Mouse (Mus musculus) layer of hippocampus, postnatal 25 days (tissue): ENCODE results near the gene Ppp4r4. TPM values are rescaled to one million over a fixed set of nuclear protein-coding genes. Genes with fewer than 3 reads are reported as not detected.
"Not testable (repeated sequence)": the region's sequence is repeated elsewhere in the genome, so short reads cannot be mapped to it uniquely, and the experiment has no call there.

Experiments
- DNase-seq, 2 experiments: peaks; one replicate each; pipeline ENCODE4 v3.0.0; 2022; ENCODE audit warnings: mixed read lengths in 2 of 2, low spot score in 1 of 2; ENCODE audit errors: extremely low spot score in 1 of 2
- total RNA-seq, 2 experiments: library from RNA; stranded (reverse); gene quantifications; 2 replicates each; pipeline ENCODE4 v1.2.3; 2021

The Ppp4r4 gene
- total RNA-seq, 2 experiments from 2014 or later = 43.6 to 47.9 TPM

DNA sequence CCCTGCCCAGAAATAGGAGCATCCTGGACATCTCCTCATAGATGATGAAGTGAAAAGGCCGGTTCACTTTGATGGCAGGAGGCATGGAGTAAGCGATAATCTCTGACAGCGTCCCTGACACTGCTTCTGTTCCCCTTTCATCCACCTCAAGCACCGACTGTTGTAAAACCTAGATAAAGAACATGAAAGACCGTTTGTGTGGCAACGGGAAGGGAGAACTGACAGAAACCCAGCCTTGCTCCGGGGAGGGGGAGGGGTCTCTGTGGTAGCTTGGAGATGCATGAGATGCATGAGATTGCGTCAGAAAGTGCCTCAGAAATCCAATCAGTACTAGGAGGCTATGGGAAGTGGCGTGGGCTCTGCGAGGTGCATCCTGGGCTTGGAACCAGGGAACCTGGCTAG is 84.8 kb downstream of the Ppp4r4 start:
- no peak for DNase-seq

GRCm38 (mm10) chr12:103631203-103631612 is 99.1 kb downstream of the Ppp4r4 start, which contains the start of gene Serpina10:
Gene Serpina10, minus strand, starts transcription at chr12:103631444.
- no peak for DNase-seq

GRCm38 (mm10) chr12:103634430-103634829 is 102.3 kb downstream of the Ppp4r4 start:
- DNase-seq = no peak

GRCm38 (mm10) chr12:103635846-103636245 is 103.8 kb downstream of the Ppp4r4 start:
- no peak for DNase-seq

GRCm38 (mm10) chr12:103643336-103643735 is 111.3 kb downstream of the Ppp4r4 start:
- peak; percentile 82 to 99 for DNase-seq

DNA sequence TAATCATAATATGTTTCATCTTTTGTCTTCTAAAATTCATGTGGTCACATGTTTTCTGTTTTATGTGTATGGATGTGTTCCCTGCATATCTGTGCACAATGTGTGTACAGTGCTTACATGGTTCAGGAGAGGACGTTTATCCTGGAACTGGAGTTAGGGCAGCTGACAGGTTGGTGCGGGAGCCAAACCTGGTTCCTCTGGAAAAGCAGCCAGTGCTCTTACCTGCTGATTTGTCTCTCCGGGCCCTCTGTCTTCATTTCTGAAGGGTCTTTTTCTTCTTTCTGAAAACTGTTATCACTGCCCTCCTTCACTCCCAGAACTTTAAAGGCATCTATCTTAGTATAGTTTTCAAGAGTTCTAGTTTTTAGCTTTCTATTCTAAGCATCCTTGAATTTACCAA is 111.7 kb downstream of the Ppp4r4 start:
- DNase-seq = no peak

DNA sequence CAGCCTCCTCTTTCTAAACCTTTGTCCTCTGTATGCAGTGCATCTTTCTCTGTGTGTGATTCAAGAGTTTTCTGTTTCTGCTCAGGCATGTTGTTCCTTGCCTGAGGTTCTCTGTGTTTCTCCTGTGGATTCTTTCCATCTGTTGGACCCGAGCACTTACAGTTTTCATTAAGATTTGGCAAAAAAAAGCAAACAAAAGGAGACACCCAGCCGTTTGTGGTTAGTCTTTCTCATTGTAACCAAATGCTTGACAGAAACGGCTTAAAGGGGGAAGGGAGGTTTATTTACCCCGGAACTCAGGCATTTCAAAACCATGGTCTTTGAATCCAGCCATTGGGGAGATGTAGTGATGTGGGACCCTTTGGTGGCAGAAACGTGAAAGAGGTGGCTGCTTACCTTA is 112.5 kb downstream of the Ppp4r4 start:
- DNase-seq = no peak

GRCm38 (mm10) chr12:103646314-103646713 is 114.2 kb downstream of the Ppp4r4 start:
- DNase-seq = no peak

DNA sequence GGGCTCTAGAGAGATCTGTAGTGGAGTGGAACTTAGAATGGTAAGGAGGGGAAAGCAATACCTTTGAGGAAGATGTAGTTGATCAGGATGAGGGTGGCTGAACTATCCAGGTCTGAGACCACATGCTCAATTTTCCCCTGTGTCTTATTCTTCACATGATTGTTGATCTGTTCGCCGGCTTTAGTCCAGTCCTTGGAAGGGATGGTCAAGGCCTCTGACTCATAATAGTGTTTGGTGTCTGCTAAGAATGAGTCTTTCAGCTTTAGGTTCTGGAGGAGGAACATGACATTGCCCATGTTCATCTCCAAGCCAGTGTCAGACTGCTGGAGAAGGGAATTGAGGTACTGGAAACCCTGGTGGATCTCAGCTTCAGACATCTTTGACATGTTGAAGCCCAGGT is 121.8 kb downstream of the Ppp4r4 start:
- DNase-seq = no peak

- no peak for DNase-seq
Measured at GRCm38 (mm10) chr12:103655123-103656044, 123.3 kb downstream of the Ppp4r4 start.

DNA sequence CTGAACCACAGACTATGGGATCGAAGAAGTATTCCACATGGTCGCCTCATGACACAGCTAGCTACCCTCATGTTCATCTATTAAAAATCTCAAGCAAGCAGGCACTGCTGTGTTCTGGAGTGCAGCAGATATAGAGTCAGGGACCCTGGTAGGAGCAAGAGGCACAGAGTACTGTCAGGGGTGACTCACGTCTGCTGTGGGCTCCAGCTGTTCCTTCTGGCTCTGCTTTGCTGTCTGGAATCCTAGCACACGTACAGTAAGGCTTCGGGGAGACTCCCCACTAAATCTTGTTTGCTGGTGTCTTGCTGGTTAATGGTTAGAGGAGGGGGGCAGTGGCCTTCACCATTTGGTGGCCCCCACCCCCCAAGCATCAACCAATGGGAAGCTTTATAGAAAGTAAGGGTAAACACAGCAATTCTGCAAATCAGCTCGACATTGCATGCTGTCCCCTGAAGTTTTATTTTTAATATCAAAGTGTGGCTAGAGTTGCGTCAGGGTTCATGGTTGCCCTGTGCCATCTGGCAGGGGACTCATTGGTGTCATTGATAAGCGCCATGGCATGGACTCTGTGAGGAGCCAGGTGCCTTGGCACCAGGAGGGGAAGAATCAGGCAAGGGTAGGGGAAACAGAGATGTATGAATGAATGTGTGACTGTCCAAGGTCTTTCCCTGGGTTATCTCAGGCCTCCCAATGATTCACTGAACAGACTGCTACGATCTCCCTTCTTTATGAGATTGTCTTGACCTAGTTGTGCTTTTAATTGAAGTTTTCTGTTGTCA is 125.0 kb downstream of the Ppp4r4 start, which contains the start of gene Serpina6:
Serpina6 (minus strand) TSS at position 365 of the 779 bp plus-strand sequence.
- no peak for DNase-seq

- DNase-seq = no peak
Measured at GRCm38 (mm10) chr12:103657991-103658390, 125.9 kb downstream of the Ppp4r4 start.

- no peak for DNase-seq
Measured at GRCm38 (mm10) chr12:103659171-103659570, 127.1 kb downstream of the Ppp4r4 start.

DNA sequence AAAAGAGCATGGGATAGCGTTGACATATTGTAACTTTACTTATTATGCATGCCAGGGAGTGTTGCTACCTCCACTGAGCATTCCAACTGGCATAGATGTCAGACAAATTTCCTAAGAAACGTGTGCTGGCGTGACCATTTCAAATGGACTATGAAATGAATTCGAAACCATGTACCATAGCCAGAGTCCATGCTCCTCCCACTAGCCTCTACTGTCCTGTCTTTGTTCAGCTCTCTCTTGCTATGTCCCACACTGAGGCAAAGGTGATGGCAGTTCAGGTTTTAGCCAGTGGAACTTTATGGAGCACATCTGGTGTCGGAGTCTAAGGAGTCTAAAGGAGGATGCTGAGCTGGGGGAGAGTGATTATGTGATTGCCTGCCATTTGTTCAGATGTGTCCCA is 128.0 kb downstream of the Ppp4r4 start:
- no peak for DNase-seq

DNA sequence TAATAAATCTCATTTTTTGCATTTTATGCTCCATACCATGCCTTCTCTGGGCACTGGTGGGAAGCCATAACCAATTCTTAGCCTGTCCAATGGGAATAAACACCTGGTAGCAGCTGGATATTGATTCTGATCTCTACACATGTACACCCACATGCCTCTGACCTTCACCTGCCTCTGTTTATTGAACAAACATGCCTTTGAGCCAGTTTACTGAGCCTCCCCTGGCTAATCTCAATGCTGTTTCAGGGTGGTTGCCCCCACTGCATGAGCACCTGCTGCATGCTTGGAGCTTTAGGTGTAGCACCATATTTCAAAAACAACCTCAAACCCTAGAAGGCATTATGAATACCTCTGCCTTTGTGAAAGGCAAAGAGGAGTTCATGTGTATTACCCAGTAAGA is 130.0 kb downstream of the Ppp4r4 start:
- DNase-seq = not testable (repeated sequence)

Other genes starting within 250 kb of the Ppp4r4 start
- 1 to 10 TPM; 1.5 to 2.3 TPM for gene Fam181a, start 221.3 kb upstream of the Ppp4r4 start, total RNA-seq
- 1 to 10 TPM; 1.9 to 2.2 TPM for gene Asb2, start 176.3 kb upstream of the Ppp4r4 start, total RNA-seq
- 10 to 100 TPM; 46.6 to 53.9 TPM for gene Otub2, start 143.6 kb upstream of the Ppp4r4 start, total RNA-seq
- 1 to 10 TPM; 1.6 to 3.4 TPM for gene 9330161L09Rik, start 124.5 kb upstream of the Ppp4r4 start, total RNA-seq
- gene Ddx24, start 106.5 kb upstream of the Ppp4r4 start, total RNA-seq = 100 to 1,000 TPM; 211 to 223 TPM
- gene Ifi27, start 98.1 kb upstream of the Ppp4r4 start, total RNA-seq = 10 to 100 TPM; 74.1 to 81.0 TPM
- gene Ifi27l2a, start 88.6 kb upstream of the Ppp4r4 start, total RNA-seq = 1 to 10 TPM; 1.2 to 1.6 TPM
- not detected for gene Ifi27l2b, start 75.1 kb upstream of the Ppp4r4 start, total RNA-seq
- not detected for gene Serpina10, start 99.2 kb downstream of the Ppp4r4 start, total RNA-seq
- not detected for gene Serpina6, start 124.9 kb downstream of the Ppp4r4 start, total RNA-seq
- gene Serpina16, start 143.9 kb downstream of the Ppp4r4 start, total RNA-seq = not detected
- gene Serpina1f, start 163.2 kb downstream of the Ppp4r4 start, total RNA-seq = not detected
- not detected for gene Serpina1d, start 241.3 kb downstream of the Ppp4r4 start, total RNA-seq